Comparison of ENCODE assay signal across 21 mouse cellular contexts in genomic region chr13:40937586-40937985, GRCm38 (mm10).
DNase-seq lines count a peak whose midpoint lies in the region; TF ChIP-seq lines count a peak whose summit lies in the region.
"Had no signal": no experiment of that assay in that cellular context is flagged by ENCODE, and none has a peak within 500 bp of the region (broad histone marks: within the 10 kb centered on the region; RNA-seq: fewer than 3 reads in every experiment).

No protein-coding gene starts in this region.

- no peak for TF ChIP-seq CTCF in heart, adult 2 months (IDR thresholded peaks at IDR 0.05)

- H3K27me3 ChIP-seq in heart, adult 2 months (ENCODE audit: control insufficient read depth, insufficient read depth, low read length): no peaks in the 10 kb centered on the region
- H3K27me3 ChIP-seq: CH12.LX; embryonic facial prominence, embryonic 15.5 days; hindbrain, embryonic 13.5 days; Patski had no signal

- no peak for TF ChIP-seq POLR2A in heart, adult 2 months (IDR thresholded peaks at IDR 0.05; ENCODE audit: insufficient read depth, low read depth, low read length)

- H3K27ac ChIP-seq in heart, adult 2 months: peak overlapping the region; percentile 42
- H3K27ac ChIP-seq: embryonic facial prominence, embryonic 15.5 days; forebrain, embryonic 10.5 days; hindbrain, embryonic 13.5 days; hindbrain, postnatal 0 days had no signal

- 96% methylated on average over 5 of the region's 5 CpGs for WGBS in heart, adult 2 months

- H3K4me1 ChIP-seq in heart, adult 2 months (ENCODE audit: control insufficient read depth, insufficient read depth, low read length): peaks cover 10% of the 10 kb centered on the region
- H3K4me1 ChIP-seq: embryonic facial prominence, embryonic 15.5 days; forebrain, embryonic 10.5 days had no signal

- H3K79me2 ChIP-seq in heart, adult 2 months (replicated peaks; ENCODE audit: control insufficient read depth, insufficient read depth, low read length): 0 out of 2 replicates have a peak, but pooled peaks cover 2% of the 10 kb centered on the region

- H3K36me3 ChIP-seq in heart, adult 2 months (ENCODE audit: control insufficient read depth, insufficient read depth, low read length): no peaks in the 10 kb centered on the region; the same call in none of the 2 replicates
- H3K36me3 ChIP-seq: embryonic facial prominence, embryonic 15.5 days; forebrain, embryonic 10.5 days; hindbrain, embryonic 13.5 days had no signal

- intact Hi-C loops in heart, adult 2 months (cut with DNase I): no loop called here
- intact Hi-C loops in heart, postnatal 36 days (cut with DNase I): no loop called here

- DNase-seq in heart, adult 2 months: no peak
- no peak for DNase-seq in heart, postnatal 36 days
- peak; percentile 22 for DNase-seq in retina, adult 2 months (ENCODE audit: low read depth, low spot score)
- DNase-seq in retina, embryonic 14.5 days (ENCODE audit: low spot score): no peak
- peak; percentile 73 for DNase-seq in R1 (ENCODE audit: low read depth, low spot score)
- DNase-seq in frontal cortex, adult 2 months (ENCODE audit: extremely low spot score in 1 of 2, low spot score in 1 of 2): no peak
- no peak for DNase-seq in natural killer cell, adult 2 months (ENCODE audit: low spot score in 2 of 2)
- DNase-seq: adrenal gland, adult 8-10 months; cerebellum, adult 11 months; cerebellum, postnatal 10 days; embryo, embryonic 11 days; gastrocnemius, postnatal 10 days; kidney, adult 11 months; kidney, adult 9 months had no signal

- H3K4me3 ChIP-seq in heart, adult 2 months: no peak overlapping the region
- H3K4me3 ChIP-seq: embryonic facial prominence, embryonic 15.5 days; erythroblast, embryonic 14.5 days; forebrain, embryonic 10.5 days; hindbrain, embryonic 13.5 days had no signal

- no peak overlapping the region for H3K9ac ChIP-seq in heart, adult 2 months (ENCODE audit: low read depth, low read length)
- H3K9ac ChIP-seq: embryonic facial prominence, embryonic 15.5 days; hindbrain, embryonic 13.5 days had no signal

- TF ChIP-seq EP300 in heart, adult 2 months (IDR thresholded peaks at IDR 0.05; ENCODE audit: insufficient read depth, low read depth, low read length): no peak

Comparison
In these comparisons a context has a peak if more than half of its experiments do, and no peak if none do; other contexts are left out.
1. DNase-seq: peak in retina, adult 2 months (single experiment) and R1 (single experiment); none in heart, adult 2 months (0 of 2), heart, postnatal 36 days (0 of 2), retina, embryonic 14.5 days (single experiment), frontal cortex, adult 2 months (0 of 2) and natural killer cell, adult 2 months (0 of 2).